Mouse (Mus musculus) brown adipose tissue, adult 24 weeks (tissue): ENCODE results near the gene Adam1b. TPM values are rescaled to one million over a fixed set of nuclear protein-coding genes. Genes with fewer than 3 reads are reported as not detected.

Experiments
- H3K27ac ChIP-seq: fragments of 200-500 bp; replicated peaks from 2 replicates; pipeline ENCODE4 v1.5.1; 2012; ENCODE audit warnings: low read depth, mild to moderate bottlenecking, low read length
- H3K4me1 ChIP-seq: fragments of 200-500 bp; 2 replicates; pipeline ENCODE4 v1.6.1; 2012; ENCODE audit warnings: low read length, mixed read lengths; ENCODE audit not compliant: control insufficient read depth, insufficient read depth, insufficient read length
- H3K4me3 ChIP-seq: fragments of 200-500 bp; 2 replicates; pipeline ENCODE4 v1.5.1; 2012; ENCODE audit warnings: low read depth, mild to moderate bottlenecking, low read length, moderate library complexity; ENCODE audit not compliant: insufficient read depth
- polyA plus RNA-seq: library from polyadenylated mRNA; stranded (reverse); fragments of >200 nt; gene quantifications from 2 replicates; pipeline ENCODE4 v1.2.4, GENCODE M21; 2012; ENCODE audit not compliant: missing spikeins, insufficient read depth, insufficient read length

Gene Adam1b
- polyA plus RNA-seq, 1 experiment = not detected

DNA sequence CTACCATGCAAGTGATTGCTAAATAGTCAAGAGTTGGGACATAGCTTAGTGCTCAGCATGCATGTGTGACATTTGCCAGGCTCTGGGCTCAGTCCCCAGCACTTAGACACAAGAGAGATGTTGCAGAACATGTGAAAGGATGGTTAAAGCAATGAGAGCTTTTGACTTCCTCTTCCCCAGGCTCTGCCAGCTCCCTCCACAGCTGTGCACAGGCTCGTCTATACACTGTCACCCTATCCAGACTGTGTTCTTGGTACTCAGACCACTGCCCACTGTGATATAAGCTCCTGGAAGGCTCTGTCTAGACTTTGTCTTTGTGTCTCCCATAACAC is 41.1 kb downstream of the Adam1b start:
- H3K27ac ChIP-seq = no peak overlapping the region
- H3K4me1 ChIP-seq = no peaks in the 10 kb centered on the region
- no peak overlapping the region for H3K4me3 ChIP-seq

DNA sequence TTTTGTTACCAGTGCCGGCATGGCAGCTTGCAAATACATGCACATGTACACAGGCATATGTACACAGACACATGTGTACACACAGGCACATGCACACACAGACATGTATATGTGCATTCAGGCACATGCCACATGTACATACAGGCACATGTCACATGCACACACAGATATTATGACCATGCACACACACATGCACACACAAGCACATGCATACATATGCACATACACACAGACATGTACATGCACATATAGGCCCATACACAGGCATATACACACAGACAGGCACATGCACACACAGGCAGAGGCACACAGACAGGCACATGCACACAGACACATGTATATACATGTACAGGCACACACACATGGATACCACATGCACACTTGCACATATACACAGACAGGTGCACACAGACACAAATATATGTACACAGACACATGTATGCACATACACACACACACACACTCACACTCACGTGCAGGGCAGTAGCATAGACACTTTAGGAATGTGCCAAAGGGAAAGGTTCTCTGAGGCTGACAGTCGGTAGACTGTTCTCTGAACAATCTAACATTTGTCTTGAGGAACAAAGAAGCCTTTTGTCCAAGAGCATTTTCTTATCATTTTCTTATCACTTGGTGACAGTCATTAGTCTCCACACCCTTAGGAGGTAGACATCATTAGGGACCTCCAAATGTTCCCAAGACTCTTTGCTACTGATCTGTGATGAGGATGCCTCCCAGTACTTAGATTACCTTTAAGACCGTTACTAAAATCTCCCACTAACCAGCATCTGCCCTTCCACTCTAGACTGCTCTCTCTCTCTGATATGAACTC is 41.7 kb downstream of the Adam1b start:
- Histone ChIP-seq H3K27ac (no peak overlapping the region), H3K4me1 (no peaks in the 10 kb centered on the region), H3K4me3 (no peak overlapping the region)

DNA sequence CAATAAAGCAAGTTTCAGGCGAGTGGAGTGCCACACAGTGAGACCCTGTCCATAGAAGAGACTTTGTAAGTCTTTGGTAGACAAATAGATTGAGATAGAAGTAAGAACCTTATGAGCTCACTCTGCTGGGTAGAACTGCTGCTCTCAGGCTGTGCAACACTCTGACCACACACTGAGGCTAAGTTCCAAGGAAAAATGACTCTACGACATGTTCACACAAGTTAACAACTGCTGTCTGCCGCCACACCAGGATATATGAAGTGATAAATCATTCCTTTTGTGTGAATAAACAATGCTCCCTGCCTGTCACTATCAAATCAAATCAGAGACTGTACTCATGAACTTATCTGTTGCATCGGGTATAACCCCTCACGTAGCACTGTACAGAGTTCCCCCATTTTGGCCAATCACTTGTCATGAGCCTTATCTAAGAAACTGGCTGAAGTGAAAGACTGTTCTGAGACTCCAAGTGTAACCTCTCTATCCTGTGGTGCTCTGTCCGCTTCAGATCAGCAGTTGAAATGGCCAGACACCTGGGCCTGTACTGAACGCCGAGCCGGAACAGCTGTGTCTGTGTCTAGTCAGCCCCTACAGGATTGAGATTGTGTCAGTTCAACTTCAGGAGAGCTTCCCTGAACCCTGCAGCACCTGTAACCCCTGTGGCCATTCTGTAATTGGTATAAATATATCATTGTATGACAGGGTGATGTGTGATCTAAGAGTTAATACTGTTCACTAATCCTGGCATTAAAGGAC is 47.5 kb downstream of the Adam1b start:
- Histone ChIP-seq H3K4me1 (peaks cover 10% of the 10 kb centered on the region), H3K27ac (no peak overlapping the region), H3K4me3 (no peak overlapping the region)

DNA sequence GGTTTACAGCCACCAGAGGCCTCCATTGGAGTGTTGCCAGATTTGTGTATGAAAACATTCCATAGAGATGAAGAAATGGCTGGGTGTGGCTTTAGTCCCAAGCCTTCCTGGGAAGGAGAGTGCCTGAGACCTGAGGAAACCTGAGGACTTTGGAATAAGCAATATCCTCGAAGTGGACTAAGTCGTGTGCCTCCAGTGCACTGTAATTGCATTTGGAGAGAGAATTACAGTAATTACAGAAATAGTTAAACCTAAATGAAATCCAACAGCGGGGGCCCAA is 48.8 kb downstream of the Adam1b start:
- H3K27ac ChIP-seq = no peak overlapping the region; the same call in 1 of the 2 replicates

DNA sequence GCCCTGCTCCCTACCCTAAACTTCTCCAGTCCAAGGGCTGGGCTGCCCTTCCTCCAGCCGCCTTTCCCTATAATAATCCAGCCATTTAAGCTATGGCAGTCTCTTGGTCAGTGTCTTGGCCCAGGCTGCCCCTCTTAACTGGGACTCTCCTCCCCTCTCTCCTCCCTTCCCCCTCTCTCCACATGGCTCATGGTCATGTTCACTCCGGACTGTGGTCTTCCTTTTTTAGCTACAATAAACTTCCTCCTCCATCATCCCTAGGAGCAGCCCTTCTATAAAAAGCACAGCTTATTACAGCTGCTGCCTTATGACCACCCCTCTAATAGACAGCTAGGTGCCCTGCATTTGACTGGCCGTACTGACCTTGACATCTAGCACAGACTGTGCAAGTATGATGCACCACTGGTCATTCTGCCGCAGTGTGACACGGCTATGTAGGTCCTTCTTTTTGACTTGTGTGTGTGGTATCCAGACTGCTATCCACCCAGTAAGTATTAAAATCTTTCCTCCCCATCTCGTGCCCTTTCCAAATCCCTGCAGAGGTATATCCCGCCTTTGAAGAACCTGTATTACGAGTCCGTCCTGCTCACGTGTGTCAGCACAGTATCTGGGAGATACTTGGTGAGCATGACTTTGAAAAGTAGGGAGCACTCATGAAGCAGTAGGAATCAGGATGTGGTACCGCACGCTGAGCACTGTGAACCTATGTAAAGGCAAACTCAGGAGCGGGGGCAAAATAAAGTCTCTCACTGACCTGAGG is 49.3 kb downstream of the Adam1b start:
- Histone ChIP-seq H3K4me1 (peaks cover 10% of the 10 kb centered on the region), H3K27ac (peak overlapping the region; percentile 42), H3K4me3 (no peak overlapping the region)

More for the DNA sequence above, 48.8 kb downstream of the Adam1b start:
- Histone ChIP-seq H3K4me1 (peaks cover 10% of the 10 kb centered on the region), H3K4me3 (no peak overlapping the region)

DNA sequence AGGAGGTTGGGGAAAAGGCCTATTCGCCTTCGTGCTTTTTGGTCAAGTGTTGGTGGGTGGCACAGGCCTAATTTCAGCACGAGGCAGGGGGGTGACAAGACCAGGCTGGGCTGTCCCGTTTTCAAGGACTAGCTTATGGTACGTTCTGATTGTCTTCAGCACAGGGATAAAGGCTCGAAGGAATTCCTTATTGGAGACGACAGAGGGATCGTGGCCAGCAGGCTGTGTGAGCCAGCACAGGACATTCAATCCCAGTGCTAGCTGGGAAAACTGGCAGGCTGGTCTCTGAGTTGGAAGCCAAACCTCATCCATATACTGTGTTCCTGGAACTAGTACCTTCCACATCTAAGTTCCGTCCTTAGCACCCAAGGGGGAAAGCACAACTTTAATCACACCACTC is 50.3 kb downstream of the Adam1b start:
- H3K4me3 ChIP-seq = peak overlapping the region; percentile 76
- H3K4me1 ChIP-seq = peaks cover 10% of the 10 kb centered on the region
- peak overlapping the region; percentile 99 for H3K27ac ChIP-seq

DNA sequence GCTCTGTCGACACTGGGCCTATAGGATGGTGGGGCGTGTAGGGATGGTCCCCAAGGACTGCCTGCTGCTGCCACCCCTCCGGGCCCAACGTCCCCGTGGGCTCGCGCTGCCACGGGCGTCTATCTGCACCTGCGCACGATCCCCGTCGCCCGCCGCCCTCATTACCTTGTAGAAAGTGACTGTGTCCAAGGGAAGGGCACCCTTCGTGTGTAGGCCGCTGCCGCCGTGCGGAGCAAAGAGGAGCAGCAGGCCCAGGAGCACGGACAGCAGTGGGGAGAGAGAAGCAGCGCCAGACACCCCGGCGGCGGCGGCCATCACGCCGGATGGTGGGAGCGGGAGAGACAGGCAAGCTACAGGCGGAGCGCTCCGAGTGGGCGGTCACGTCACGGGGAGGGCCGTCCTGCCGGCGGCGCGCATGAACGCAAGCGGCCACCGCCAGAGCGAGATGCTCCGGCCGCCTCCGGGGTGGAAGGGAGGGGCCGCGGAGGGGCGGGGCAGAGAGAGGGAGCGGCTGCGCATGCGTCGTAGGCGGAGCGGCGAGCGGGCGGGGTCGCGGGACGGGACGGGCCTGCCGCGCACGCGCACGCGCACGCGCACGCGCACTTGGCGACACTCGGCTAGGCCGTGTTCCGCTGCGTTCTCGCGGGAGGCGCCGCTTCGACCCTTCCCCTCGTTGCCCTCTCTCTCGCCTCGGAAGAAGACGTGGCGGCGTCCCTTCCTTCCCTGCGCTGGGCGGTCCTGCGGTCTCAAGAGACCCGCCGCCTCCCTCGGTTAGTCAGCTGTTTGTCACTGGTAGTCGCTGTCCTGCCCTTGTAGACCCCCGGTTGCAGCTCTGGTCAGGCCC is 51.0 kb downstream of the Adam1b start, which contains the start of gene Erp29:
Gene Erp29 (minus strand): TSS at position 481 of the 844 bp plus-strand sequence.
- H3K27ac ChIP-seq = peak within 1 kb of the TSS; percentile 99
- H3K4me1 ChIP-seq = peaks cover 10% of the 10 kb centered on the region
- peak within 1 kb of the TSS; percentile 85 for H3K4me3 ChIP-seq

DNA sequence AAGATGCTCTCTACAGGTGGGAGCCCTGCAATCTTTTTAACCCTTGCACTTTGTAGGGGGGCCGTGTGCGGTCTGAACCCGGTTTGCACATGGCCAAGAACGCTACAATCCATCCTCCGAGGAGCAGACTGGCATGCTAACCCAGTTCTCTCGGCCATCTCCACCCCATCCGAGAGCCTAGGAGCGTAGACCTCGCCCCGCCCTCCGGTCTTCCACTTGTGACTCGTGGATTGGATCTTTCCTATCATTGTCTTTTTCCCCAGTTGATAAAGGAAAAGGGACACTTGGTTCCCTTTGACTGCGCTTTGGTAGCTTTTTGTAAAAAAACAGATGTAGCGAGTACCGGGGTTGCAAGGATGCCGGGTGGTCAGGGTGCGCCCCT is 51.6 kb downstream of the Adam1b start, which contains the start of gene Tmem116:
Gene Tmem116 (plus strand): TSS at position 250 of the 382 bp plus-strand sequence.
- H3K4me3 ChIP-seq = peak within 1 kb of the TSS; percentile 85
- H3K27ac ChIP-seq = peak within 1 kb of the TSS; percentile 99
- peaks cover 10% of the 10 kb centered on the region for H3K4me1 ChIP-seq

DNA sequence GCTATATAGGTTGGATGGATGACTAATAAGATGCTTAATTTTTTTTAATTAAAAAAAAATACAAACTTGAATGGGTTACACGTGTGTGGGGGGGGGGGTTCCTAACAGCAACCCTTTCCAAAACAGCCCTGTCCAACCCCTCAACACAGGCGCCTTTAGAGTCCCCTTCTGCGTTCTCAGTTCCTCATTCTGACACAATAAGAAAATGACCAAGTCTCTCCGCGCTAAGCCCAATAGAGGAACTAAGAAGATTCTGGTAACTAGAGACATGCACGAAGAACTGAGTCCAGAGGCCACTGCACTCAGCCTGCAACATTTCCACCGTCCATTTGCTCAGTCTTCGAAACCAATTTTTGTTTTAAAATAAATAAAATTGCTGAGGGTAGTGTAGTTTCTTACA is 52.0 kb downstream of the Adam1b start:
- Histone ChIP-seq H3K4me3 (peak overlapping the region; percentile 85), H3K4me1 (peaks cover 10% of the 10 kb centered on the region), H3K27ac (no peak overlapping the region)

DNA sequence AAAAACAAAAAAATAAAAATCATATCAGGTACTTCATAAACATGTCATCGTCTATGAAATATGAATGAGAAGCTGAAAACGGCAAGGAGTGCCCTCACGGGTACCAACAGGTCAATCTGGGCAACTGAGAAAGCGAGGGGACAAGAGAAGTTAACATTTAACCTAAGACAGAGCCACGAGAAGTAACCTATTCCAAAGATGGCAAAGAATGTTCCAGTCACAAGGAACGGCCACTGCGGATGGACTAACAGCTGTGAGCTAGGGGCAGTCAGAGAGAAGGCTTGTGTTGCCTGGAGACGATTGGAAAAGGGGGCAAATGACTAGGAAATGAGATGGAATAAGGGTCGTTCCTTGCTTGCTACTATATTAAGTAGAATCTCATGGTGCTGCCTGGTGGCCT is 52.8 kb downstream of the Adam1b start:
- H3K4me3 ChIP-seq = peak overlapping the region; percentile 3; the same call in 1 of the 2 replicates
- peaks cover 10% of the 10 kb centered on the region for H3K4me1 ChIP-seq
- H3K27ac ChIP-seq = 0 out of 2 replicates have a peak overlapping the region, but pooled peaks have one; percentile 6

Other genes starting within 250 kb of the Adam1b start
- 27.3 and 29.2 TPM in 2 replicates for gene Trafd1, start 117.8 kb downstream of the Adam1b start, polyA plus RNA-seq
- 15.3 and 19.5 TPM in 2 replicates for gene Naa25, start 105.5 kb downstream of the Adam1b start, polyA plus RNA-seq
- gene Tmem116, start 51.5 kb downstream of the Adam1b start, polyA plus RNA-seq = 0.88 and 3.7 TPM in 2 replicates
- gene Erp29, start 50.9 kb downstream of the Adam1b start, polyA plus RNA-seq = 37.8 and 38.4 TPM in 2 replicates
- 0.52 and 0.71 TPM in 2 replicates for gene Adam1a, start 42.0 kb upstream of the Adam1b start, polyA plus RNA-seq
- gene Gm42878, start 42.0 kb upstream of the Adam1b start, polyA plus RNA-seq = not detected in 2 replicates
- gene Mapkapk5, start 42.5 kb upstream of the Adam1b start, polyA plus RNA-seq = 47.1 and 76.5 TPM in 2 replicates
- 645 and 839 TPM in 2 replicates for gene Aldh2, start 90.4 kb upstream of the Adam1b start, polyA plus RNA-seq
- gene Acad12, start 115.5 kb upstream of the Adam1b start, polyA plus RNA-seq = 18.4 and 32.3 TPM in 2 replicates
- 23.2 and 30.2 TPM in 2 replicates for gene Acad10, start 157.1 kb upstream of the Adam1b start, polyA plus RNA-seq
- gene Brap, start 157.1 kb upstream of the Adam1b start, polyA plus RNA-seq = 32.3 and 50.9 TPM in 2 replicates
- 126 and 135 TPM in 2 replicates for gene Atxn2, start 207.9 kb upstream of the Adam1b start, polyA plus RNA-seq